Mouse (Mus musculus) liver, embryonic 14.5 days (tissue): ENCODE measurements around the gene Supt3.

Experiments used
- CTCF ChIP-seq: IDR thresholded peaks from 2 replicates; pipeline ENCODE4 v1.5.1; 2016; ENCODE audit warnings: antibody characterized with exemption, low read depth, control low read depth
- EP300 ChIP-seq: IDR thresholded peaks from 2 replicates; pipeline ENCODE4 v1.6.1; 2016; ENCODE audit warnings: antibody characterized with exemption, low read depth

DNA sequence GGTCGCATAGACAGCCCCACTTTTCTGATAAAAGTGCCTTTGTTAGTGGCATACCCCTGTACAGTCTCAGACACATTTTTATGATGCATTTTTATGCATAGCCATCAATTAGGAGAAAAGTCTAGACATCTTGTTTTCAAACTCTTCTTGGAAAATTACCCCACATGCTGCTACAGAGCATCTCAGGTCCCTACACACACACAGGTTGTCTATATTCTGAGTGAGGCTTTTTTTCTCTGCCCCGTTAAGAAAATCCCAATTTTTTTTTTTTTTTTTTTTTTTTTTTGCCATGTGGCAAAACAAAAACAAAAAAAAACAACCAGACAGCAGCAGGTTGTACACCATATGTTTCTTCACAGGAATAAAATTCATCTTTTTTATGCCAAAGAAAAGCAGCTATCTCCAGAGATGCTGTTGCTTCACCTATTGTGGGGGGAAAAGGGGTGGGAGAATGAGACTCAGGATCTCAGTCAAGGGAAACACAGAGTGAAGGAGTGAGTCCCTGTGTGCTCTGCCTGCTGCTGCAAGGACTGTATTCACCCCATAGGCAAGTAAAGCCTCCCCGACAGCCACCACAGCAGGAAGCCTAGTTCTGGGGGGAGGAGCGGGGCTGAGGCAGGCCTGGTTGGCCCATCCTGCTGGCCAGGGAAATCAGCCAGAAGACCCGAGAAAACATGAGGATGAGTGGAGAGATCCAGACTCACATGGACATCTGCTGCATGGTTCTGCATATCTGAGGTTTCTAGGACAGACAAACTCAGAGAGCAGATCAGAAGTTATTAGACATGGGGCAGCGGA, 281.8 kb downstream of the Supt3 start:
- TF ChIP-seq CTCF = no peak
- TF ChIP-seq EP300 = no peak
